ENCODE assay signal across 9 mouse cellular contexts in the genomic region with DNA sequence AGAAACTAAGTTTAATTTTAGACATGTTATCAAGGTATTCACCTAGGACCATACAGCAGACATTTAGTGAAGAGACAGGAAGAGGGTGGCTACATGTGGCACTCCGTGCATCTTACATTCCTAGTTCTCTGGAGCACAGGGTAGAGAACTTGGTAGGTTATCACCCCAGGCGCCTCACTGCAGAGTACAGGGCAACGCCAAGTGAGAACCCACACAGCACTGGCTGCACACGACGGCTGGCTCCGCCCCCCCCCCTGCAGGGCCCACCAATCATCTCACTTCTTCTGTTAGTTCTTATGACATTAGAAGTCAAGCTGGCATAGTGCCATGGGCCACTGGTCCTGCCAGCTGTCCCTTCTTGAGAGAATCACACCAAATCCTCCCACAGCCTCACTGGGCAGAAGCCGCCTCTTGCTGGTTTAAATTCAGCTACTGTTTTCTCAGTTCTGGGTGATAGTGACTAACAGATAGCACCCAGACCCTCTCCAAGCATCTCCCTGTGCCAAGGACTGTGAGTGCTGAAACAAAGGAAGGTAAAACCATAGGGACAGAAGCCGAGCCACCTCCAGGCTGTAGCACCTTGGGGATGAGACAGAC.
DNase-seq lines count a peak whose midpoint lies in the region; ATAC-seq and TF ChIP-seq lines count a peak whose summit lies in the region.
"Had no signal": no experiment of that assay in that cellular context is flagged by ENCODE, and none has a peak within 500 bp of the region (broad histone marks: within the 10 kb centered on the region; RNA-seq: fewer than 3 reads in every experiment).

No protein-coding gene starts in this region.

- no peak for TF ChIP-seq CTCF in lung, postnatal 0 days (IDR thresholded peaks at IDR 0.05)

- no peak for TF ChIP-seq EP300 in lung, postnatal 0 days (IDR thresholded peaks at IDR 0.05)

- no peaks in the 10 kb centered on the region for H3K9me3 ChIP-seq in heart, embryonic 10.5 days
- no peaks in the 10 kb centered on the region for H3K9me3 ChIP-seq in lung, postnatal 0 days (ENCODE audit: low read length)

- intact Hi-C loops in heart, postnatal 25 days (cut with DNase I), result no loop called here

- no peaks in the 10 kb centered on the region for H3K36me3 ChIP-seq in heart, embryonic 10.5 days
- H3K36me3 ChIP-seq in lung, postnatal 0 days (ENCODE audit: insufficient read depth, low read length), result no peaks in the 10 kb centered on the region

- no peak overlapping the region for H3K4me2 ChIP-seq in lung, postnatal 0 days (replicated peaks; ENCODE audit: low read depth, low read length)

- no peak overlapping the region for H3K4me3 ChIP-seq in heart, embryonic 10.5 days
- no peak overlapping the region for H3K4me3 ChIP-seq in lung, postnatal 0 days (ENCODE audit: low read depth, low read length)

- WGBS in heart, embryonic 10.5 days, result 77% methylated on average over 8 of the region's 8 CpGs
- WGBS in lung, postnatal 0 days, result 74% methylated on average over 8 of the region's 8 CpGs

- 0 out of 2 replicates have a peak, but pooled peaks have one; percentile 2 for ATAC-seq in lung, postnatal 0 days

- peaks cover 33% of the 10 kb centered on the region for H3K4me1 ChIP-seq in heart, embryonic 10.5 days
- peaks cover 9% of the 10 kb centered on the region; the same call in 1 of the 2 replicates for H3K4me1 ChIP-seq in lung, postnatal 0 days (ENCODE audit: insufficient read depth, low read depth, low read length)

- no peaks in the 10 kb centered on the region for H3K27me3 ChIP-seq in heart, embryonic 10.5 days (ENCODE audit: insufficient read depth, poor library complexity, severe bottlenecking)
- no peaks in the 10 kb centered on the region for H3K27me3 ChIP-seq in lung, postnatal 0 days (replicated peaks; ENCODE audit: insufficient read depth, low read length)

- no peak for DNase-seq in heart, embryonic 10.5 days (ENCODE audit: low spot score)
- DNase-seq in heart, postnatal 25 days (ENCODE audit: low spot score), result no peak
- DNase-seq in lung, postnatal 0 days (ENCODE audit: low spot score), result peak; percentile 48
- no peak for DNase-seq in lung, postnatal 25 days (ENCODE audit: low spot score)
- DNase-seq in kidney, postnatal 14 days, result peak; percentile 9
- peak; percentile 76 to 77 for DNase-seq in right cerebral cortex, postnatal 36 days (ENCODE audit: low spot score in 2 of 2)
- no peak for DNase-seq in ovary, postnatal 14 days (ENCODE audit: low spot score)
- DNase-seq in urinary bladder, postnatal 4 days (ENCODE audit: low spot score in 2 of 2), result no peak
- DNase-seq: thymus, adult 18-20 months had no signal

- H3K27ac ChIP-seq in heart, embryonic 10.5 days, result peak overlapping the region; percentile 49; the same call in 1 of the 2 replicates
- peak overlapping the region; percentile 33; the same call in 1 of the 2 replicates for H3K27ac ChIP-seq in lung, postnatal 0 days (ENCODE audit: low read length)

- no peak overlapping the region for H3K9ac ChIP-seq in lung, postnatal 0 days (replicated peaks; ENCODE audit: low read depth)

Comparison
In these comparisons a context has a peak if more than half of its experiments do, and no peak if none do; other contexts are left out.
1. DNase-seq: peak in lung, postnatal 0 days (single experiment), kidney, postnatal 14 days (single experiment) and right cerebral cortex, postnatal 36 days (2 of 2); none in heart, embryonic 10.5 days (single experiment), heart, postnatal 25 days (single experiment), lung, postnatal 25 days (single experiment), ovary, postnatal 14 days (single experiment) and urinary bladder, postnatal 4 days (0 of 2).